Mouse (Mus musculus) right cerebral cortex, adult 18-20 months (tissue): Measurements from ENCODE around the gene Nek5.
A peak's percentile ranks its signal among the peaks of the same experiment; 100 is the strongest.

ENCODE experiments used
- DNase-seq: peaks from one replicate; pipeline ENCODE4 v3.0.0; 2022; ENCODE audit warnings: mixed read lengths

The Nek5 gene

GRCm38 (mm10) chr8:22124220-22125152 lies at the start of gene Nek5:
Gene Nek5 (minus strand): TSS chr8:22125053.
- no peak for DNase-seq

DNA sequence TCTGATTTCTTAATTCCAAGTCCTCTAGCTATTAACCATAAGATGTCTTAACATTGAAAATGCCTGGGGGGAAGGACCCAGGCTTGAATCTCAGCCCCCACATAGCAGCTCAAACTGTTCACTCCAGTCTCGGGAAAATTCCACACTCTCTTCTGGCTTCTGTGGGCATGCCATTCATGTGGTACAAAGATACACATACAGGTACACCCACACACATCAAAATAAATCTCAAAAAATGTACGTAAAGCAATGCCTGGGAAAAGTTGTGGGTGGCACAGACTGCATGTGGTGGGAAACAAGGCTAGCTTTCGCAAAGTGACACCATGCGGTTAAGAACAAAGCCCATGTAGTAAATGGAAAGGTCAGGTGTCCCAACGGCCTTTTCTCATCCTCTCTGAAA lies 44.3 kb upstream of the Nek5 start:
- peak; percentile 37 for DNase-seq

GRCm38 (mm10) chr8:22166080-22166603 lies 41.3 kb upstream of the Nek5 start, which contains the start of gene Nek3:
Gene Nek3 (minus strand): TSS chr8:22166435.
- DNase-seq, result peak; percentile 85

DNA sequence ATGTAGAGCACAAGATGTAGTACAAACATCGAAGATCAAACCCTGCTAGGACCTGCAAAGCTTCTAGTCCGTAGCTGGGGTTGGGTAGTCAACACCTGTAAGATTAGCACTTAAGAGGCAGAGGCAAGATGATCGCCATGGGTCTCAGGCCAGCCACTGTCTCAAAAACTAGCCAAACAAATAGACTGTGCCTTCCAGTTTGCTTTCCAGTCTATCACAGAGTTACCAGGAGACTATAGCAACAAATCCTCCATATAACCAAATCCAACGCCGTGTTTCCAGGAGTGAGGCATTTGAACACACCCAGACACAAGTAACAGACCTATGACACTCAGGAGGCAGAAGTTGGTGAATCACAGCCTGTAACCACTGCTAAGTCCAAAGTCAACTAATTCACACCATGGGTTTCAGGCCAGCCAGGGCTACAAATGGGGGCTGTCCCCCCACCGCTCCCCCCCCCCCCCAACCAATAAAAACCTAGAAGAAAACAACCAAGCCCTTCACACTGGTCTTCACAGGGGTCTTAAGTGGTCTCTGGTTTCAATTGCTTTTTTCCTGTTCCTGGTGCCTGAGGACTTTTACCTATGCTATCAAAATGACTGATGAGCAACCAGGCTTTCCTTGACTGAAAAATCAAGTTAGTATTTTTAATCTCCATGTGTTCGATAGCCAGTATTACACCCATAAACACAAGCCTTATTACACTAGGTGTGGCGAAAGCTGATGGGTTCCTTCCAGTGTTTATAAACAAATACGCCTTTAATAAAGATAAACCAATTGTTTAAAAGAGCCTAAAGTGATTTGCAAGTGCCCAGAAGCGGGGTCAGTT lies 40.6 kb upstream of the Nek5 start:
- DNase-seq, result no peak

- DNase-seq, result no peak
Observed at GRCm38 (mm10) chr8:22164431-22164830, 39.6 kb upstream of the Nek5 start.

GRCm38 (mm10) chr8:22162206-22162605 lies 37.4 kb upstream of the Nek5 start:
- no peak for DNase-seq

GRCm38 (mm10) chr8:22150345-22150663 lies 25.5 kb upstream of the Nek5 start:
- no peak for DNase-seq

DNA sequence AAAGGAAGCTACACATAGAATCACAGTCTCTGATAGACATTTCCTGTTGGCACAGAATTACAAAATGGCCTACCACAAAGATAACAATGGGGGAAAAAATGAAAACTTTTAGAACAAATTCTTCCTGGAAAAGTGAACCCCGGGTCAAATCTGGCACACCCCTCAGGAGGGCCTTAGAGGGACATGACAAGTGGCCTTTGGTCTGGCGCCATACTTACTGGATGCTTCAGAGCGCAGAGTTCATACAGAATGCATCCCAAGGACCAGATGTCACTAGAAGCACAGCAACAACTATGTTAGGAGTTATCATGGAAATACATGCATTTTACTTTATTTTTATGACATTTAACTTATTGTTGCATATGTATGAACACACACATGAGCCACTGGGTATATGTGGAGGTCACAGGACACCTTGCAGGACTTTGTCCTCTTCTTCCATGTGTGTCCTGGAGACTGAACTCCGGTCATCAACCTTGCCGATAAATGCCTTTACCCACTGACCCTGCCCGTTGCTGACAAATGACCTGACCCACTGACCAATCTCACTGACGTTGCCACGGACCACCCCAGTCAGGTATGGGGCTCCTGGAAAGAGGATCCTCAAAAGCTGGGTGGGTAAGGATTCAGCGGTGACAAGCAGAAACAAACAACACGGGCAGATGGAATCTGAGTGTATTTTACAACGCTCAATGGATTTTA lies 24.9 kb upstream of the Nek5 start:
- no peak for DNase-seq

- no peak for DNase-seq
Observed at GRCm38 (mm10) chr8:22148367-22148740, 23.5 kb upstream of the Nek5 start.

- no peak for DNase-seq
Observed at GRCm38 (mm10) chr8:22147706-22148366, 23.0 kb upstream of the Nek5 start.

GRCm38 (mm10) chr8:22145831-22146230 lies 21.0 kb upstream of the Nek5 start:
- no peak for DNase-seq

DNA sequence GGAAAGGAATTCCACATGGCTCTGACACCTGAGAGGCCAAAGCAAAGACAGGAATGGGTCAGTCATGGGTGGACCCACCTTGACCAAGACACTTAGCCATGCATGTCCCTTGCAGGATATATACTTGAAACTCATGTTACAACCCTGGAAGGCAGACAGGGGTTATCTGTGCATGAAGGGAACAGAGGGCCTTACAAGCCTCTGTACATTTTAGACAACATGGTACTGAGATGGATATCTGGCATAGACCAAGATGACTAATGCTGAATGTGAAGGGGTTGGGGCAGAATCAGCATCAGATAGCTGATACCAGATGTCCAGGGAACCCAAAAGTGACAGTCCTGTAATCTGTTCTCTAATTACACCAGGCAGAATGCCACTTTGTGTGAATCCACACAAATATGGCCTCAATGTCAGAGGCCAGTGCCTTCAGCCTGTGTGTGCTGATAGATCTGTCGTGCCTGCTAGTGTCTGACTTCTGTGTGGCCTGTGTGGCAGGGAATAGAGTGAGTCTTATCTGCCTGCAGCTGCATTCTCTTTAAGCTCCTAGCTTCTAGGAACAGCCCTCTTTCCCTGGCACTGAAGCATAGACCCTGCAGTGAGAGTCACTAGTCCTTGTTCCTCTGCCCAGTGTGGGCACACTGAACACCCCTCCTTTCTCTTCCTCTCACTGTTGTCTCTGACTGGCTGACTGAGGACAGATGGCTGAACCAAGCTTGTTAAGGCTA lies 19.1 kb upstream of the Nek5 start:
- no peak for DNase-seq

GRCm38 (mm10) chr8:22142592-22142991 lies 17.7 kb upstream of the Nek5 start:
- DNase-seq, result no peak

- no peak for DNase-seq
Observed at GRCm38 (mm10) chr8:22141836-22142385, 17.1 kb upstream of the Nek5 start.

DNA sequence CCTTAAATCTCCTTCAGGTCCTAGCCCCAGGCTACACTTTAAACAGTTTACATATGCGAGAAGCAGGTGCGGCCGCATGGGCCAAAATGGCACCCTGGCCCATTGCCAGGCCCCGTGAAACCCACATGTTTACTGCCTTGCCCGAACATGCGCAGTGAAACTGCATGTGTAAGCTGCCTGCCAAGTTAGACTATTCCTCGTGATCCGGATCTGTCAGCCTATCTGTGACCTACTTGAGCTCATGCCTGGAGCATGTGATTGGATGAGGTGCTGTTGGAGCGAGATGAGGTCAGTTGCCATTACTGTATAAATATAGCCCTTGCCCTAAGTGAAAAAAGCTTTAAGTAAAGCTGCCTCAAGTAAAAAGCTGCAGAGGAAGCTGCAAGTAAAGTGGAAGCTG lies 11.6 kb upstream of the Nek5 start:
- DNase-seq, result peak; percentile 5

DNA sequence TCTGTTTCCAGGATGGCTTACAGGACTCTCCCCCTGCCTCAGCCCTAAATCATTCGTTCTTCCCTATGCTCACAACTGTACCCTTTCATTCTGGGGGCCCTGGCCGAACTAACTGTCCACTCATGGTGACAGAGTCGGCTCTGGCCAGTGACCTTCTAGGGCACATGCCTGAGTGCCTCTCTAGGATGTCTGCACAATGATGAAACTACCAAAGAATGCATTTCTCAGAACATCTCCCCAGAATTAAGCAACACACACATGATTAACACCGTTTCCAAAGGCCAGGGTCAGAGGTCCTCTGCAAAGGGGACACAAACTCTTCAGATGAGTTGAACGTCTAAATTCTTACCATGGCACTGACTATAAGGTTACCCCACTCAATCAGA lies 9.9 kb upstream of the Nek5 start:
- DNase-seq, result no peak

DNA sequence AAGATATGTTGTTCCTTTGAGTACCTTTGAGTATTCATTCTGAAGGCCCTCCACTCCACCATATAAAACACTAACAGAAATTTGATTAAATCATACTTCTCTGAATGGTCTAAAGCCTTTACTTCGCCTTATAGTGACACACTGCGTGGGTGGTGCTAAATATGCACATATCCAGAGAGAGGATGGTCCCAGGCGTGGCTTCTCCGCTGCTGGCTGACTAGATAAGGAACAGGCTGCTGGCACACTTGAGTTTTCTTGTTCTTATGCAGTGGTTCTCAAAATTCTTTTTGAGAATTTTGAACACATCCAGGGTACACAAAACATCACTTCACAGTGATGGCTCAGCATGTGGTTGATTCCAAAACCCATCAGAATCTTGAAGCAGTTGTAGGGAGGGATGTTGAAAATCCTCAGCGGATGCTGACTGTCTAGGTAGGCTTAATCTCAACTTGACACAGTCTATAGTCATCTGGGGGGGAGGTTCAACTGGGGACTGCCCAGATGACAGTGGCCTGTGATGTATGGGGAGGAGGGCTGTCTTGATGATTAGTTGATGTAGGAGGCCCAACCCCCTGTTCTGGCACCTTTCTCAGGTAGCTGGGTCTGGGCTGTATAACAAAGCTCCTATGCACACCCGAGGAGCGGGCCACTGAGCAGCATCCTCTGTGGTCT lies 9.4 kb upstream of the Nek5 start:
- no peak for DNase-seq

- DNase-seq, result no peak
Observed at GRCm38 (mm10) chr8:22132062-22132461, 7.2 kb upstream of the Nek5 start.

- no peak for DNase-seq
Observed at GRCm38 (mm10) chr8:22107020-22107419, 17.8 kb downstream of the Nek5 start.

- DNase-seq, result no peak
Observed at GRCm38 (mm10) chr8:22091568-22091967, 33.3 kb downstream of the Nek5 start.

GRCm38 (mm10) chr8:22089226-22089625 lies 35.6 kb downstream of the Nek5 start:
- no peak for DNase-seq
